Mouse (Mus musculus) lung, postnatal 36 days (tissue): ENCODE measurements around the gene Dchs2.
A peak's percentile ranks its signal among the peaks of the same experiment; 100 is the strongest.

ENCODE experiments used
- DNase-seq: peaks from one replicate; pipeline ENCODE4 v3.0.0; 2022; ENCODE audit warnings: mixed read lengths

Dchs2 gene

DNA sequence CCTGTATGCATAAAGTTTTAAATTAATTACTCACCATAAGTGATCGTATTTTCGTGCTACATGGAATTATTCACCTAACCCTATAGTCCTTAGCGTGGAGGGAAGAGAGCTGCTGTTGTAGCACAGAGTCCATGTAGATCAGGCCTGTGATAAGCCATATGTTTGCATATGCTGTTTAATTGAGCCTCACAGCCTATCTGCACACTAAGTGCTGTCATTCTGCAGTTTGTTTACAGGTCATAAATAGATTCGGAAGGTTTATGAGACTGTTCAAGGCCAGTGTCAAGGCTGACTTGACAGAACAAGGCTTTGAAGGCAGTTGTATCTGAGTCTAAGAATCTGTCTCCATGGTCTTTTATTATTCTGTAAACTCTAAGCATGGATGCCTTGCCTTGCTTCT is 138.3 kb downstream of the Dchs2 start:
- DNase-seq: no peak

DNA sequence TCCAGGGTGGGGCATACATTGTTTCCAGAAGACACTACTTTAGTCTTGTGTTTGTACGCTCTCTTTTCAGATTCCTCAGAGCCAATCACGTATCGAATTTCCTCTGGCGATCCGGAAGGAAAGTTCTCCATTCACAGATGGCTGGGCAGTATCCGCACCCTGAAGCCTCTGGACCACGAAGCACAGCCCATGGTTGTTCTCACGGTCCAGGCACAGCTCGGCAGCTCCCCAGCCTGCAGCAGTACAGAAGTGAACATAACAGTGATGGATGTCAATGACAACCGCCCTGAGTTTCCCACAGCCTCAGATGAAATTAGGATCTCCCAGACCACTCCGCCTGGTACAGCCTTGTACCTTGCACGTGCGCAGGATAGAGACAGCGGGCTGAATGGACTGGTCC is 142.5 kb downstream of the Dchs2 start:
- no peak for DNase-seq

DNA sequence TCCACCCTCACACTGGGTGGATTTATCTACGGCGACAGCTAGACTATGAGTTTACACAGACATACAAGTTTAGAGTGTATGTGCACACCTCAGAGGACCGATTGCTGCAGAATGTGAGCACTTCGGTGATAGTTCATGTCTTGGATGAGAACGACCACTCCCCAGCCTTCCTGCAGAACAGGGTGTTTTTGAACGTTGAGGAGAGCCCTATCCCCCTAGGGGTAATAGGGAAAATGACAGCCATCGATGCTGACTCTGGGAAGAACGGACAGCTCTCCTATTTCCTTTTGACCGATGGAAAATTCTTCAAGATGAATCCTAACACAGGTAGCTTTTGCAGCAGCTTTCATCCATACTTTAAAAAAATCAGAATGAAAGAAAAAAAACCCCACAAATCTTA is 143.2 kb downstream of the Dchs2 start:
- no peak for DNase-seq

DNA sequence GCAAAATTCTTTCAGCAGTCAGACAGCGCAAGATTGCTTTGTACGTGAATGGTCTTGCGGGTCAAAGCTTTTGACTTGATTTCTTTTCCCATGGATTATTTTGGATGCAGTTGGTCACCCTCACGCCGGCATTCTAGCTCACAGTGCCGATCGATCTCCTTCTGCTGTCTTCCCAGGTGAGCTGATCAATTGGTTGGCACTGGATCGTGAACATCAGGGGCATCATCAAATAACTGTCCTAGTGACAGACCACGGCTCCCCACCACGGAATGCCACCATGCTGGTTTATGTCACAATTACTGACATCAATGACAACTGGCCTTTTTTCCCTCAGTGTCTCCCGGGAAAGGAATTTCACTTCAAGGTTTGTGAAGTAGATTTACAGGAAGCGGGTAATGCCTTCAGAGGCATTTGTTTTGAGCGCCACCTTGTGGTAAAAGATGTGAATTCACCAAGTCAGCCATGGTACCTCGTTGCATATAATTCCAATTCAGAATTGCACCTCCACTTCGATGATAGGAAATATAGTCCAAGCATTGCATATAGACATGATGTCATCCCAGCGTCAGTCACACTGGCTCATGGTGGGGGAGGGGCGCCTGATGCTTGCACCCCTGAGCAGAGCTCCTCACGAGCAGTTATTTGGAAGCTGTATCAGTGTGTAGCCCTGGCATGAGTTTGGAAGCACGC is 146.0 kb downstream of the Dchs2 start:
- DNase-seq: peak; percentile 86

DNA sequence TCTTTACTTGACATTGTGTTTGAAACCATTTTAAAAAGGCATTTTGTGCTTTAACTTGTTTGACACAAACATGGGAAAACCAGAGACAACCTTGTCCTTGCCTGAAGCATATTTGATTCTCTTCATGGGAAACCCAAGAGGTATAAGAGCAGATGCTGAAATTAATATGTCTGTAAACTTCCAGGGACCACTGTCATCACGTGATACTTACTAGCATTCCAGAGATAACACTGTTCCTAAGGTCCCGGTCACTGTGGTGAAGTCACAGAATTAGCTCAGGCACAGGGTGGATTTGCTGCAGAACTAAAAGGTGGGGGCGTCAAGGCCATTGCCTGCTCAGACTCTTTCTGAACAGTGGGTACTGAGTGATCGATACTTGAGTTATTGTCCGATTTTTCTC is 148.0 kb downstream of the Dchs2 start:
- DNase-seq: no peak

DNA sequence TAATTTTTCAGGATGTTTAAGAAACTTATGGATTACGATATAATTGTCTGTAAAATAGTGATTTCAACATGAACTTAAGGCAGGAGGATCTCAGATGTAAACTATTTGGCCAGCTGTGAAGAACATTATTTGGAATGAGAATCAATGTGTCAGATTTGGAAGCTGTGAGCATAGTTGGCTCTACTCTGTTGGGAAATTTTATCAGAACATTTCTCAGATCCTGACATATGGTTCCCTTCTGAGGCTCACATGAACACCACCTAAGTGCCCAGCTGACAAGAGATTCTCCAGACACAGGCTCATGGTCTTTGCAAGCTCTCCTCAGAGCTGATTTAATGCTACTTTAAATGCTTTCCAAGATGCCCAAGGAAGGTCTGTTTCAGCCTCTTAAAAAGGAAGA is 156.1 kb downstream of the Dchs2 start:
- DNase-seq: no peak

DNA sequence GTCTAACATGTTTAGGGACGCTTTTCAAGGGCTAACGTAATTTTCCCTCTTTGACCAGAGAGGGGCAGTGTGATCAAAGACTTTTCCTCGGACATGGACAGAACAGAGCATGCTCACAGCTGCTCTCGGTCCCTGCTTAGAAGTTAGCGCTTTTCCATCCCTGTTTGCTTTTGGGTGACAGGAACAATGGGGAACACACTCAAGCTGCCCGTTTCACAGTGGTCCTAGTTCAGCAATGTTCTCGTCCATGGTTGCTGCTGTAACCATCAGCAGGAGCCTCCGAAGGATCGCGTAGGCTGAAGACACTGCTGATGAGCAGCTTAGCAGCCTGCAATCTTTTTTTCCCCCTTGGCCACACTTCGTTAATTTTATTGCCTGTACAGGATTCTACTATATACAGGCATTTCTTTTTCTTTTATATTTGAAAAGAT is 159.2 kb downstream of the Dchs2 start:
- DNase-seq: peak; percentile 60

DNA sequence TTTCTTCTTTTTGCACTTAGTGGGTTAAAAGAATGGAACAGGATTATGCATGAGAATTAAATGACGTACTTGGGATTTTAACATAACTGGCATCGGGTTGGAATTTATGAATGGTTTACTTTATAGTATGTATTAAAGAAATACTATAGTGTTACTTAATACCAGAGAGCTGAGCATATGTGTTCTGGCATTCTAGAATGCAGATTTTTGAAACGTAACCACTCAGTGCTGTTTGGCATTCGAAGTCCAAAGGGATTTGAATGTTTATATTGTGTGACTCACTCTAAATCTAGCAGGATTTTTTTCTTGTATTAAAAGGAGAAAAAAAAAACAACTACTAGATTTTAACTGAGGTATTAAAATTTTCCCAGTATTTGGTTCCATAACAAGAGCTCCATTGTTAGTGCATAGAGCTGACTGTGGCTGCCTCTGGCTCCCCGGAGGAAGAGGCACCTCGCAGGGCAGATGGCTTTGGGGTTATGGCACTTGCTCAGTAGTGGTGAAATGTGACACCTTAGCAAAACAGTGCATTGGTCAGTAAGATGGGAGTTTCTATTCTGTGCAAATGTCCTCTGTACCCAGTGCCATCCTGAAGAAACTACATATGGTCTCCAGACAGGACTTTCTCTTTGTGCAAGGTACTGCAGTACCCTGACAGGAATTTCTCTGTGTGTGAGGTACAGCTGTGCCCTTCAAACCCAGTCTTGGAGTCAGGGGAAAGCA is 160.5 kb downstream of the Dchs2 start:
- no peak for DNase-seq

DNA sequence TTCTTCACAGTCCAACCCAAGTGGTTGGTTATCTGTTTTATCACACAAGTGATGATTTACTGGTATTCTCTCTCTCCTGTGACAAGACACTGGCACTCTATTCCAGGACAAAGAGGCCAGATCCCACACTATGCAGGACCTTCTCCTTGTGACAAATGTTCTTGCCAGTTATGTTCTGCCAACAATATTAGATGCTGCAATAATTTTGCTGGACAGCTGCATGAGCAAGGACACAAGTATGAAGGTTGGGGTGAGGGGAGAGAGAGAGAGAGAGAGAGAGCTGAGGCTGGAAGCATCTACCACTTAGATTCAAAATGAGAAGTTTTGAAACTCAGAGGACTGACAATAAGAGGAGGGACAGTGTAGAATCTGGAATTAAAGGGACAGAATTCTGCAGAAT is 162.7 kb downstream of the Dchs2 start:
- no peak for DNase-seq

DNA sequence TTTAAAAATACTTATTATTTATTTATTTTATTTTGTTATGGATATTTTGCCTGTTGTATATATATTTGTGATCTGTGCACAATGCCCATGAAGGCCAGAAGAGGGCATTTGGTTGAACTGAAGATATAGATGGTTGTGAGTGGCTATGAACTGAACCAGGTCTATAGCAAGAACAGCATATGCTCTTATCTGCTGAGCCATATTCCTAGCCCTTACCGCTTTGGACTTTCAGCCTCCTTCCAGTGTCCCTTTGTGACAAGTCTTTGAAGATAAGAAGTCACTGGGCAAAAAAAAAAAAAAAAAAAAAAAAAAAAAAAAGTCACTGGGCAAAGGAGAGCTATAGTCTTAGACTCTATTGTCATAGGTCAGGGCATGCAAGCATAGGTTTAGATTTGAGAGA is 163.2 kb downstream of the Dchs2 start:
- DNase-seq: no peak

DNA sequence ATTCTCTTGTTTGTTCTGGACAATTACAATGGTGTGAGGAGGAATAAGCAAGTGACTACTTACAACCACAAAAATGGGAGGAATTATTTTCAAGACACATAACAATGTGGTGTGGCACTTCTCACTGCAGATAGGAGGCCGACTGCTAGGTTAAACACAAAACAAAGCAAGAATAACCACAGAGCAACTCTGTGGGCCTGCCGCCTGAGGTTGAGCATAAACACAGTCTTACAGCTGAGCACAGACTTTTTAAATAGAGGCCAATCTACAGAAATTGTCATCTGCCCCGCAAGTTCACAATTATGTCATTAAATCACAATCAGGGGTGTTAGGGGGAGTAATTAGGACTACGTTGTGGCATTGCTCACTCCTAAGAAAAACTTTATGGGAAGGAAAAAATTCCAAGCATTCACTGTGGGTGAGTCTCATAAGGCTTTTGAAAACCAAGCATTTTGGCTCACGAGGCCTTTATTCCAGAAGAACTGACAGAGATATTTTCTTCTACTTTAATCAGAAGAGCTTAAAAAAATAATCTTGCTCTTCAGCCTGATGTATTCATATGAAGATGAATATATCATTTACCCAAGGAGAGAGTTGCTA is 172.1 kb downstream of the Dchs2 start:
- no peak for DNase-seq

DNA sequence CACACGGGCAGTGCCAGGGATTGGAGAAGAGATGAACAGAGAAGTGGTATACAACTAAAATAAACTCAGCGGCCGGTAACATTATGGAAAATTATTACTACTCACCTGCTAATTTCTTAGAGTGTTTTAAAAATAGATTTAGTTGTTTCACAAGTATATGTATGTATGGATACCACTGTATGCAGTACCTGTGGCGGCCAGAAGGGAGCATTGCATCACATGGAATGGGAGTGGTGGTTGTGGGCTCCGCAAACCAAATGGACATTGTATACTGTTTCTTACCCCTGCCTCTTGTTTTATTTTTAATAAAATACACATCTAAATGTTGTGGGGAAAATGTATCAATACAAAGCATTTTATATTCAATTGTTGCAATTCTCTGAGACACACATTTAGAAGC is 176.1 kb downstream of the Dchs2 start:
- DNase-seq: no peak

DNA sequence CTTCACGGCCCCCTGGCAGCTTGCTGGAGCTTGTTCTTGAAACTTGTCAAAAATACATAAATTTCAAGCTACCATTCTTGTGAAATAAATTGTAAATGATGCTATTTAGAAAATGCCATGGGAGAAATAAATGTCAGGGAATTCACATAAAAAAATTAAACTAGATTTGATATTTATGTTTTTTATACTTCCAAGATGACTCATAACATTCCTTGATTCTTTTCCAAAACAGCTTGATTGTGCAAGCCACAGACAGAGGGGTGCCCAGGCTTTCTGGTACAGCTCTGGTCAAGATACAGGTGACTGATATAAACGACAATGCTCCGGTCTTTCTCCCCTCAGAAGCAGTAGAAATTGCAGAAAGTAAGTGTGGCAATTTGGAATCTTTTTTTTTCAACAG is 218.2 kb downstream of the Dchs2 start:
- no peak for DNase-seq

DNA sequence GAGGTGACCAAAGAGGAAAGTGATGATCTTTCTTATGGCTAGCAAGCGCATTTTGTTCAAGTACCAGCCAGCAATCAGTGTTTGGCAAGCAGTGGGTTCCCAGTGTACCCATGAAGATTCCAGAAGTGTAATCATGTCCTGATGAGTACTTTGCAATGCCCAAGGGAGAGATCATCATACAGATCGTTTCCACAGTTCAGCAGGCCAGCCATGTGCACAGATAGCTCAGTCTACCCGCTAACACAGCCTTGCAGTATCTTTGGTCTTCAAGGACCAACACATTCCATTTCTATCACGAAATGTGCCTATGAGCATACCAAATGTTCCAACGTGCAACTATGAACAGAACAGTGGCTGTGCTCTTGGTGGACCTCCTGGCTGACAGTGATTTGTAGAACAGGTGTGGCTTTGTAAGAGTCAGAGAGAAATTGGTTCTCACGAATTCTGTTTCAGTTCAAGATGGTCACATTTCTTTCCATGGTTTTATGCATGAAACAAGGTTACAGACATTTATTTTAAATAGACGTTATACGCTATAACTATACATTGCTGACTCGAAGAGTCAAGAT is 240.8 kb downstream of the Dchs2 start:
- no peak for DNase-seq

DNA sequence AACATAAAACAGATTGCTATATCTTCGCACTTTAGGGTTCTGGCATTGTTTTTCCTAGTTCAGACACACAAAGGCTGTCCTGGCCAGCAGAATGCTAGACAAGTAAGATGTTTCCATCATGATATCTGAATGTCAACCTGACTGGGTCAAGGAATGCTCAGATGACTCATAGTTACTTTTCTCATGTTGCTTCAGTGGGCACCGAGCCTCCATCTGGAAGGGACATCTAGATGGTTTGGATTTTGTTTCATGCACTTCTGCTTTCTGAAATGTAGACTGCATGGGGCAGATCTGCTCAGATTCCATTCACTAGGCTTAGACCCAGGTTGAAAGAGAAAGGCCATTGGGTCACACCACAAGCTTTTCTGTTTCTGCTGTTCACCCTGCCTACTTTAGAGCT is 242.1 kb downstream of the Dchs2 start:
- no peak for DNase-seq

DNA sequence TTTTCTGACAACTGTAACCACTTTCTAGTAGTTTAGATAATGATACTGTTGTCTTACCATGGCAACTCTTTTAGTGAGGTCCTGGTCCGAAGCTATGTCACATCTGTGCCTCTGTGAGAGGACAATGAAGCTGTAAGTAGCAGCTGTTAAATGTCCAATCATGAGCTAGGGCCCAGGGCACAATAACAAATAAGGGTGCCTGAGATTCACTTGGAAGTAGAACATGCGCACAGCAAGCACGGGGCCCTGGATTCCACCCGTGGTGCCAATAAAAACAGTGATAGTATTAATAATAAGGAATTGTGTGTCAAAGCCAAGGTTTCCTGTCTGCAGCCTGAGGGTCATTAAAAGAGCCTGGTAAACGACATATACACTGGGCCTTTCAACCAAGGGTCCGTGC is 246.6 kb downstream of the Dchs2 start:
- DNase-seq: no peak

DNA sequence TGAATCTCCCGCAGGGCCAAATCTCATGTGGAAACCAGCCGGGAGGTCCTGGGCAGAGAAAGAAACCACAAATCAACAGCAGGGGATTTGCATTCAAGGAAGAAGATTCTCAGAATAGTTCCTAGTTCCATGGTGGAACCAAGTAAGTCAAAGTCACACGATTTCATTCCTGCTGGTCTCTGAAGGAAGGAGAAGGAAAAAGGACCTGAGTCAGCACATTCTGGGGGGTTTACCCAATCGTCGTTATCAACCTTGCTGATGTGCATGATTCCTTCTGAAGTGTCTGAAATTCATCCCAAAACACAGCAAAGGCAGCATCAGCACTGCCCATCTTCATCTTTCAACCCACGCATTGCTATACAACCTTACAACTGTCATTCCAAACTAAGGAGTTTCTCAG is 249.1 kb downstream of the Dchs2 start:
- no peak for DNase-seq
